Mouse (Mus musculus): ENCODE results near the gene Six3.

Six3 gene

DNA sequence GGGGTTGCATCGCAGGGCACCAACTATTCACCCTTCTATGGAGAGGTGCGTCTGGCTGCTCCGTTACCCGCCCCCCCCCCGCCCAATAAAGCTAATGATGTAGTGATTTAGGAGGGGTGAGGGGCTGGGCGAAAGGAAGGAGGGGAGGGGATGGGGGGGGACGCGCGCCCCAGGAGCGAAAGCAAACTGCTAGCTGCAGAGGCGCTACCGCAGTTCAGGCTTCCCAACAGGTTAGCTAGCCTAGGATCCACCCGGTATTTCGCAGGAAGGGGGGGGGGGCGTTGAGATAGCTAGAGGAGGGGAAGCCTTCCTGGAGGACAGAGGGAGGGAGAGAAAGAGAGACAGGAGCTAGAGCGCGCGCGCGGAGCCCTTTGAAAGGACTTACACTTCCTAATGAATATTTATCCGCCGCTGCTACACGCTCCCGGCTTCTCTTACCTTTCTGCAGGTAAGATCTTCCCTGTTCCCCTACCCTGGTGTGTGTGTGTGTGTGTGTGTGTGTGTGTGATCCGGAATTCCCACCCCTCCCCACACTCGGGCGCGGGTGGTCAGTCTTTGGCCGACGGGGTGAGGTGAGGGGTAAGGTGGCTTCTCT, at the start of gene Six3:
Six3 (plus strand) TSS at position 343 of the 595 bp plus-strand sequence.
- no peak for DNase-seq

DNA sequence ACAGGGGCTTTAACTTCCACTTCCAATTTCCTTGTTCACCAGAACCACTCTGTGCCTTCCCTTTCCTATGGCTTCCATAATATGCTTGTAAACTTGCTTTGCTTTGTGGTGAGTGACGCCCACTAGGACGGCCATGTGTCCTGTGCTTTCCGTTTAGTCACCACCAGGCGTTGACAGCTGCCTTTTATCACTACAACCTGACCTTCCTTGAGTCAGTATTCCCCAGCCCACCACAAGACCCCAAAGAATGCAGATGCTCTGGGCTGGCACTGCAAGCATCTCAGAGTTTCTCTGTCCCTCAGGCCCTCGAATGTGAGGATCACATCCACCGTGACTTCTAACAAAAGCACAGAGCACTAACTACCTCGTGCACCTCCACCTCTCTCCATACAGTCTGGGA, 49.3 kb upstream of the Six3 start:
- DNase-seq = no peak

DNA sequence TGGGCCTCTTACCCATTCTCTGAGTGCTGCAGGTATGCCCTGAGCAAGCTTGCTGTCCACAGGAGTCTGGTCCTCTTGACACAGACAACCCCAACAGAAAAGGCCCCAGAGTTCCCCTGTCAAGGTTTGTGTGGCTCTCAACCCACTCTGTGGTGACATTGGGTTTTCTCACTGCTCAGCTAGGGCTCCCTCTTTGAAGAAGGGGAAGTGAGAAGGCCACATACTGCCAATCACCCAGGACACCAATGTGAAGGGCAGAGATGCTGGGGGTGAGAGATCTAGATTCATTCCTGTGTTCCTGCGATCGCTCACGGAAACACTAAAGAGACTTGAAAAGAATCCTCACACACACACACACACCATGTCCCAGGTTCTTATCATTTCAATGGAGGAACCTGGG, 39.4 kb upstream of the Six3 start:
- no peak for DNase-seq

DNA sequence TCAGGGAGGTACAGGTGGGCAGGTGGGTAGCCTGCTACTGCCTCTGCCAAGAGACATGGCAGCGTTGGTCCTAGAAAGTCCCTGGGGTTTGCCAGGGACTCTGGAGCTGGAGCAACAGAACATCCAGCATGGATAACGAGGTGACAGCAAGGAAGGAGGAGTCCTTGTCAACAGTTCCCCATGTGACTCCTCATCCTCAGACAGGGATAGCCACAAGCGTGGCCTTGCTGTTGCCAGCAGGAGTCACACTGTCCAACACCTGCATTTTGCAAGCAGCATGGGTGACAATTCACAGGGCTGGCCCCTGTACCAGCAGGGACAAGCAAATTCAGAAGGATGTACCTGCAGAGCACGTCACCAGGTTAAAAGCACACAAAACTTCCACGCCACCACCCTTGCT, 35.1 kb upstream of the Six3 start:
- no peak for DNase-seq

DNA sequence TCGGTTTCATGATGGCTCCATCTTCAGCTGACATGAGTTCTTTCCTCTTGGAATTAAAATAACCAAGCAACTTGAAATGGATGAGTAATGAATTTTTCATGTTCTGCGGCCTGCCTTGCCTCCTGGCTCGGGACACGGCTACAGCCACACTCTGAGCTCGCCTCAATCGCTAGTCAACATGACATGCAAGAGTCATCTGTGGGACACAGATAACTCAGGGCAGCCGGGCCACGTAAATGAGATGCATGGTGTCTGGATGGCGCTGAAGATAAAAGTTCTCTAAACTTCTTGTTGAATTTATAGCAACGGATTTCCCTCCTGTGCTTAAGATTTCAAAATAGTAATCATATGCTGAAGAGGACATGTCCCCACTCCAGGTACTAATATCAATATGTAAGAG, 34.1 kb upstream of the Six3 start:
- no peak for DNase-seq

DNA sequence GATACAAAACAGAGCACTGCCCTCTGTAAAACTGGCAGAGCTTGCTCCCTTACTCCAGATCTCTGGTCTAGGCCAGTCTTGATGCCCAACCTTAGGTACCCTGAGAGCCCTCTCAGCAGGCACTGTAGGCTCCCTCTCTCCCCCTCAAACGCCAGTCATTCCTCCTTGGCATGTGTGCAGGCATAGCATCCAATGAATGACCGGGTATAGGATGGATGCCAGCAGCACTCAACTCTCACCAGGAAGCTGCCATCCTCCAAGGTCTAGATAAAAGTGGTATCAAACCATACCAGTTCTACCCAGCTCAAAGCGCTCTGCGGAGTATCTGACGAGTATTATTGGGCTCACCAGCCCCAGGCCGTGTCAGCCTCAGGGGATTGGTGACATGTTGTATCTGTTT, 33.2 kb upstream of the Six3 start:
- DNase-seq = no peak

DNA sequence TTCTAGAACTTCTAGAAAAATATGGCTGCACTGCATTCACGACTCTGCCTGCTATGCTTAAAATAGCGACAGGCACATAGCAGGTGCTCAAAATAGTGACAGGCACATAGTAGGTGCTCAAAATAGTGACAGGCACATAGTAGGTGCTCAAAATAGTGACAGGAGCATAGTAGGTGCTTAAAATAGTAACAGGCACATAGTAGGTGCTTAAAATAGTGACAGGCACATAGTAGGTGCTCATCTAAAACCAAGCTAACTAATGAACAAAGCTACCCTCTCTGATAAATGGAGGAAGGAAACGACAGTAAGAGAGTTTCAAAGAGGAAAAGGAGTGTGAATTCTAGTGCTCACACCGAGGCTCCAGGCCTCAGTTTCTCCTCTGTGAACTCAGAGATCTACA, 29.2 kb upstream of the Six3 start:
- DNase-seq = no peak

DNA sequence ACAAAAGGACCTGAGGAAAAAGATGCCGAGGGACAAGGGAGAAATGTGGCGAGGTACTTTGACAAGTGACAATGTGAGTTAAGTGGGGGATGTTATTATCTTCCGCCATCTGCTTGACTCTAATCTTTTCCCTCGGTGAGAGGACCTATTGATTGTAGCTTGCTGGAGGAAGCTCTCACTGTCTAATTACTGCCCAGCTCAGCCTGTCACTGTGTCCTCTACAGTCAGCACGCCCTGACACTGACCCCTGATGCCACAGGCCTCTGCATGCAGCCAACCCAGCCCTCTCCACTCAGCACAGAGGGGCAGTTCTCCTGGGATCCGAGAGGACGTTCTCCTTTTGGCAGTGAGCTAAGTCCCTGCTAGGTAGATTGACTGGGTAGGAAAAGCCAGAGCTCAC, 28.8 kb upstream of the Six3 start:
- no peak for DNase-seq

DNA sequence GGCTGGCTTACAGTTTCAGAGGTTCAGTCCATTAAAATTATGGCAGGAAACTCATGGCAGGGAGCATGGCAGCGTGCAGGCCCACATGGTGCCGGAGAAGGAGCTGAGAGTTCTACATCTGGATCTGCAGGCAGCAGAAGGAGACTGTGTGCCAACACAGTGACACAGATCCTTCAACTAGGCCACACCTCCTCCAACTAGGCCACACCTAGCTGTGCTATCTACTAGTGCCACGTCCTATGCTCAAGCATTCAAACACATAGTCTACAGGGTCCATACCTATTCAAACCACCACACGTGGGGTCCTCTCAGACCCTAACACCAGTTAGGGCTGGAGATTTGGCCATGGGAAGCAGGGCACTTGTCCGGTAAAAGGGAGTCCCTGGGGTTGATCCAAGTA, 27.6 kb upstream of the Six3 start:
- no peak for DNase-seq

DNA sequence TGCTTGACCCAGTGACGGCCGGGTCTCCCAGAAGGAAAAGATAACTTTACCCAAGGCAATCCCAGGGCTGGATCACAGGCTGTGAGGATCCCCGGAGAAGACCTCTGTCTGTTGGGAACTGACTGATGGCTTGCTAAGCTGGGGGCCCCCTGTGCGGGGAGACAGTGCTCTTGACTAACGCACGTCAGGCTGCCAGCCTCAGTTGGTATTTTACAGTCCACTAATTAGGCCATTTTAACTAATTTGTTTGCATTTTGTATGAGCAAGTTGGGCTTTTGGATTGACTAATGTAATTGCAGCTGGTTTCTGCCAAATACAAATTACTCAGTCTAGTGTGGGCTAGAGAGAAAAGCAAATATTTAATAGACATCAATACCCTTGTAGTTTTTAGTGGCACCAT, 21.4 kb upstream of the Six3 start:
- no peak for DNase-seq

DNA sequence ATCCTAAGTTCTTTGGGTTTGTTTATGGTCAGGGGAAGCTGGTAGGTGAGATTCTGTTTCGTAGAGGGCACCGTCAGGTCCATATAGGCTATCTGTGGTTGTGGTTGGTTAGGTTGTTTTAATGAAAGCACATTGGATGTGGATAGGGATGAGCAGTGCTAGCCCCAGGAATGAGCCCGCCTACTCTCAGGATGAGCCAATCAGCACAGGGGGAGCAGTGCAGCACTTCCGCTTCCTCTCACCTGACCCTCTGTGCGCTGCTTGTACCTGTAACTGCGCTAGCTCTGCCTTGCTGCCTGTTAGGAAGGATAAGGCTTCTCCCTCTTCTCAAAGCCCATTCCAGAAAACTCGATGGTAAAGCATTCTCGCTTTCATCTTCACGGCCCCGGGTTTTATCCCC, 17.6 kb upstream of the Six3 start:
- DNase-seq = no peak

DNA sequence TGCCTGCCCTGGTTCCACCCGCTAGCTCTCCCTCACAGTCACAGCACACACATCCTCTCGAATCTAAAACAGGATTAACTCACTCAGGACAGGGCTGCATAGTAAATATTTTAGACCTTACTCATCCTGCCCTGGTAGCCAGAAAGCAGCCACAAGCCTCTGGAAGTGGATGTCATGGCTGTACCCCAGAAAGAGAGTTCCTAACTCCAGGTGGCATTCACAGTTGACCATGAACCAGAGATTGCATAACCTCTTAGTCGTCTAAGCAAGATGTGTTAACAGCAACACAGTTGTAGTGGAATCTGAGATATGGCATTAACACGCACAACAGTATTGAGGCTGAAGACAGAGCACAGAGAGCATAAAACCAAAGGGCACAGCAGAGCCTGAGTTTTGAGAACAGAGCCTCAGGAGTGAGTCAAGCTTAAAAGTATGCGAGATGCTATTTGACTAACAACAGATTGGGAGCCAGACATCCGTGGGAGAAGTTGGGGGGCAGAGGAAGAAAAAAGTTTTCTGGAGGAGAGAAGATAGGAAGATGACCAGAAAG, 17.0 kb upstream of the Six3 start:
- DNase-seq = no peak

DNA sequence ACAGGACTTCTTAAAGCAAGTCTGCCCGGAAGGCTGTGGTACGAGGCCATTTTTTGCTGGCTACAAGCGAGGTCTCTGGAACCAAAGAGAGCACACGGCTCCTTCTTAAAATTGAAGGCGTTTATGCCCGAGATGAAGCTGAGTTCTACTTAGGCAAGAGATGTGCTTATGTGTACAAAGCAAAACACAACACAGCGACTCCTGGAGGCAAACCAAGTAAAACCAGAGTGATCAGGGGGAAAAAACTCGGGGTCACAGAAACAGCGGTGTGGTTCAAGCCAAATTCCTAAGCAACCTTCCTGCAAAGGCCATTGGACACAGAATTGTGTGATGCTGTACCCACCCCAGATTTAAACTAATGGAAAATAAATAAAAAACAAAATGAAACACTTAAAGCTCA, 13.9 kb upstream of the Six3 start:
- DNase-seq = no peak

DNA sequence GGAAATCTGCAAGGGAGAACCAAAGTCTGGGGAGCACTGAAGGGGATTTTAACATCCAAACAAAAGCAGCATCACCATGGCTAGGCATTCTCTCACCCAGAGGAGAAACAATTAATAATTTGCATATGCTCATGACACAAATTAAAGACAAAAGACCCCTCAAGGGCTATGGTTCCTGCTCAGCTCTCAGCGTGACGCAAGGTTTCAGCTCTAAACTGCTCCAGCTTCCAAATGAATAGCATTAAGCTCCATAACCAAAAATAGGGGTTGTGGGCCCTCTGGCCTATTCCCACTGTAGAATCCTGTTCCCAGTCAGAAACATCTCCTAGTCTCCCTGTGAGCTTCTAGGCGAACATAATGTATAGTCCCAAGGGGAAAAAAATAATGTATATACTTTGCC, 6.9 kb upstream of the Six3 start:
- DNase-seq = no peak

DNA sequence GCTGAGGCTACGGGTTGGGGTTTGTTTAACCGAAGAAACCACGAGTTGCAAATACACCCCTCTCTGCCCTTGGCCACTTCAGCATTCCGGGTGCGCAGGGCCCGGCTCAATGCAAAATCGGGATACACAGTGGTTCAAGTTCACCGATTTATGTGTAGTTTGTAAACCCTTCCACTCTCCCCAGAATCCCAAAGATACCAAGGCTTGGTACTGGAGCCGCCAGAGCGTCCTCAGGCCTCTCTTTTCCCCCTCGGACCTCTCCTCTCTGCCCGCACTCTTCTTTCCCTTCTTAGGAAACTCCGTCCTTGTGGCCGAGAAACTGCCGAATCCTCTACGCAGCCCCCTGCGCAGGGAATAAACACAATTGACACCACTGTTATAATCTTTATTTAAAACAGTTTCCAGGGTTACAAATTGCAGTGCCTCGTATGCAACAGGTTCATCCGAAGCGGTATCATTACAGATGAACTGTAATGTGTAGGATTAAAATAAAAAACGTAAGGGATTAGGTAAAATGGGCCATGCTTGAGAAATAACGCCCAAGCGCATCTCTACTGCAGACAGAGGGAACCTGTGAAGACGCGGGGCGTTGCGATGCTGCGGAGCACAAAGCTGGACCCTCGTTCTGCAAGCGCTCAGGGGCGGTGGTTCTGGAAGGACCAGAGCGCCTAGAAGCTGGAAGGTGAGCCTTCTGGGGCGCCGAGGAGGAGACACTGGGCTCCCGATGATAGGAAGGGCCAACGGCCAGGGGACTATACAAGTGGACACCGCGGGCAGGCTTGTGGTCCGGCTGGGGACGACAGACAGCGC, 5.6 kb upstream of the Six3 start:
- no peak for DNase-seq

DNA sequence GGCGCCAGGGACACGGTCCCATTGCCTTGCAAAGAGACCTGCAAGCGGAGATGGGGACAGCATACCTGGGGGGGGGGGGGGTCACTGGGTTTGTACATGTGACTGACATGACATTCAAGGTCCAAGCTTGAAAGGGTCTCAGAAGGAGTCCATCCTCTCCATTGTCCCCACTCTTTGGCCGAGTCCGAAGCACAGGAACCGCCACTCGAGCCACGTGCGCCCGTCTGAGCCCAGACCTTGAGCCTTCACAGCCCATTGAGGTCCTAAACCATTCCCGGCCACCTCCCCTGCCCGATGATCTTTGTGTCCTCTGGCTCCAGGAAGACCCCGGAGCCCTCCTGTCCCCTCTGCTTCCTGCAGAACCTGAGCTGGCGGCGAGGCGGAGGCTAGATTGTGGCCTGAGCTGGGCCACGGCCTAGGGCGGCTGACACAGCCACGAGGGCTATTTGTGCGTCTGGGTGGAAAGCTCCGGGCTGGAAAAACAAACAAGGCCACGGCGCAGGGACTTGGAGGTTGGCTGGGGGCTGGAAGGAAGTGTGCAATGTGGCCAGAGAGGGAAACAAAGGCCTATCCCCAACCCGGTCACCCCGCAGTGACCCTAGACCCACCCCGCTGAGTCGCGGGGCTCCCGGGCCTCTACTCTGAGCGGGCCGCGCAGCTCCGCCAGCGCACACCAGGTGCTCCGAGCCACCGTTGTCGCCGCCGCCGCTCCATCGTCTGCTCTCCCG, 4.9 kb upstream of the Six3 start:
- no peak for DNase-seq

DNA sequence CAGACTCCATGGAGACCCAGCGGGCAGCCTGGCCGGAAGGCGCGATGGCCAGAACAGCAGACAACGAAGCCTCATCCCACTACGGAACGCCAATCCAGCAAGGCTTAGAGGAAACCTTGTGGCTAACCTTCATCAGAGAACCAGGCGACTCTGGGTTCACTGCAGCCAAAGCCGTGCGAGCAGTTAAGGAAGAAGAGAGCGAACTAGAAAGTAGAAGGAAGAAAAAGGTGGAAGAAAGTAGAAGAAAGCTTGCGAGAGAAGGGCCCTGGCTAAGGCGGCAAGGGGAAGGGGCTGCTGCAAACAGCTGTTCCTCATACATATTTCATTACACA, 4.3 kb upstream of the Six3 start:
- DNase-seq = no peak

DNA sequence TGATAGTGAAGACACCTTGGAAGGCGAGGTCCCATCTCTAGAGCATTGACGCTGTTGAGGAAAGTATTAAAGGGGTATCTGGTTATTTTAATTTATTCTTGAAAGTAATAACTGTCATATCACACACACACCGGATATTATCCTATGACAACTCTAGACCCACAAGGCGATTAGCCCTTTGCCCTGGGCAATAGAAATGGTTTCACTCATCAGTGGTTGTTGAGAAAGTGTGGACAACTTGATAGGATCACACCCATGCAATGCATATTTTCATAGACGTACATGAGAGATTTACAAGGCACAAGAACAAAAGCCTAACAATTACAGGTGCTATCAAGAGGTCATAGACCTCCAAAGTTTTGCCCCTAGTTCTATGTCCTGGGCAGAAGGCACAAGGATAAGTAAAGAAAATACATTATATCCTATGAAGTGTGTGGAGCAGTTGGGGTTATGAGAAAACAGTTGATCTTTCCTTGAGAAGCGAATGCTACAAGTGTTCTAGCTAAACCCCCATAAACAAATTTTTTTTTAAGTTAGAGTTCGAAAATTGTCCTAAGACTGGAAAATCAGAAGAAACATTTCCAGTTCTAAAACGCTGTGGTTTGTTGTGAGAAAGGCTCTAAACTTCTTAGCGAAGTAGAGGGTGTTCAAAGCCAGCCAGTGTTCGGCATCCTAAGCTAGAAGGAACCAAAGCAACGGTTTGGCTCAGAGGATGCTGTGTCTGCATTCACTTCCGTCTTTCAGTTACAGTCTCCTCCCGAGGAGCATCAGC, 3.6 kb upstream of the Six3 start:
- DNase-seq = no peak

DNA sequence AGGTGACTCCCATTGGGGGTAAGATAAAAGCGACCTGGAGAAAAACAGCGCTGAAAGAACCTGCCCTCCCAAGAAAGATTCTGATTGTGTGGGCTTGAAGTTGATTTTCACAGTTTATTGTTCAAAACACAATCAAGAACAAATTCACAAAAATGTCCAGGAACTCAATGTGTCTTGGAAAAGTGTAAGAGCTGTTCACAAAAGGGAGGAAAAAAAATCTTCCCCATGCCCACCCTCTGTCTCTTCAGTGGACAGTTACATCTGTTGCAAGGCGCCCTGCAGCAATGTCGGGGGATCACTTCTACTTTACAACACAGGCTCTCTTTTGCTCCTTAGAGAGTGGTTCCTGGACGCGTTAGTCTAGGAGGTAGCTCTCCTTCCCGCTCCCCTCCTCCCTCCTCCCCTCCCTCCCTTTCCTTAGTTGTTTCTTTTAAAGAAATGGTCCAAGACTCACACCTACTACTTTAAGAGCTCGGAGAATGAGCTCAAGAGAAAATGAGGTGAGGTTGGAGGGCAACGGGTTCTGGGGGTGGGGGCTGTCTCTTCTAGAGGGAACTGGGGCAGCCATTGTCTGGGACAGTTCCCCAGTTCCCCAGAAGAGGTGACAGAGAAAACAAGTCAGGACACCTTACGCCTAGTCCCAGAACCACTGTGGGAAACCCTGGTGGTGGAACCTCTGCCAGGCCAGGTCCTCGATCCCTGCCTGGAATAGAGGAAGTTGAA, 2.9 kb upstream of the Six3 start:
- no peak for DNase-seq

DNA sequence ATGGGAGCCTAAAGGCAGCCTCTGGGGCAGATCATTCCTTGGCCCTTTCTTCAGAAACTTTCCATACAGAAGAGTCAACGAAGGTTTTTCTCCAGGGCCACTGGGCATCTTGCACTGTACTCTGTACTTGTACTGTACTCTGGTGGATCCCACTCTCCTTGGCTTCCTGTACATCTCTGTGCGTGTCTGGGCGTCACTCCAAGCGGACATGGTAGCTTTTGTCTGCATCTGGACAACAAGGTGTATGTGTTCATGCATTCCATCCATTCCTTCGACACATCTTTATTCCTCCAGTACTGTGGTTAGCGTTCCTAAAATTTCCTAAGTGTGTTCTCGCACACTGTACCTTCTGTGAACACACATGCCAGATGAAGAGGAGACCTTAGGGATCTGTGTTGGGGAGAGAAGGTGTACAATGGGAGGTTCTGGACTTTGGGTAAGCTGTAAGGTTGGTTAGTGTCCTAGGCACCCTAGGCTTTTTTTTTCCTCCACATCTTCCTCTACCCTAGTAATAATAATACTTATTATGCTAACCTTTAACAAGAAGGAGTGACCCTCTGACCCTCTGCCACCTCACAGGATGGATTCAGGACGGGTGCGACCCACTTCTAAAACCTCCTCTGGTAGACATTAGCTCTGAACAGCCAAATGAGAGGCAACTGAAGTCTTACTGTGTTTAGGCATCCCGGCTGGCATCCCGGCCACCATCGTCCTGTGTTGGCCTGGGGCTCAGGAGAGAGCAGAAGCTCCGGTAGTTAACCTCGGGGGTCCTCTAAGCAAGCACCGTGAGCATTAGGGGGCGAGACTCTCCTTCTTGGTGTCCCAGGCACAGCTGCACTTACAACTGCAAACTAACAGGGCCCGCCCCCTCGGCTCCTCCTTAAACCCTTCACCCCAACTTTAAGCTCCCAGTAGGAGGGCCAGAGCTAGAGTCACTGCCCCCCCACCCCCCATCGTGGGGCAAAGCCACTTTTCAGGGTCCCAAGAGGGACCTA, 1.6 kb upstream of the Six3 start:
- no peak for DNase-seq
